Mouse (Mus musculus) lung, adult 2 months (tissue): ENCODE data around the gene Cntd1. TPM values are rescaled to one million over a fixed set of nuclear protein-coding genes. Genes with fewer than 3 reads are reported as not detected.

Experiments
- DNase-seq: peaks from one replicate; pipeline ENCODE4 v3.0.0; 2022
- H3K4me1 ChIP-seq: fragments of 200-500 bp; 2 replicates; pipeline ENCODE4 v1.6.1; 2011; ENCODE audit warnings: low read length; ENCODE audit not compliant: control insufficient read depth, insufficient read depth
- H3K4me3 ChIP-seq: fragments of 200-500 bp; replicated peaks from 2 replicates; pipeline ENCODE3; 2011; ENCODE audit warnings: low read depth, mild to moderate bottlenecking, control low read depth, low read length; ENCODE audit errors: extremely low read depth
- CTCF ChIP-seq: fragments of 200-500 bp; IDR thresholded peaks from 2 replicates; pipeline ENCODE4 v1.5.1; 2011; ENCODE audit warnings: mild to moderate bottlenecking, low read length, control low read depth; ENCODE audit not compliant: insufficient read depth
- POLR2A ChIP-seq: fragments of 200-500 bp; IDR thresholded peaks from 2 replicates; pipeline ENCODE4 v1.6.1; 2011; ENCODE audit warnings: low read depth, mild to moderate bottlenecking, control low read depth, low read length, borderline replicate concordance; ENCODE audit errors: extremely low read depth
- WGBS: fragments of 180-500 bp; shearing (Covaris S2); methylation state at CpG from one replicate; pipeline ENCODE4 v1.1.7; 2018; 5-methylcytosine and 5-hydroxymethylcytosine counted together
- polyA plus RNA-seq: library from polyadenylated mRNA; depleted of rRNA; stranded (reverse); fragments of >200 nt; gene quantifications from 2 replicates; pipeline ENCODE4 v1.2.3, GENCODE M21; 2012; rRNA removed

The Cntd1 gene
- polyA plus RNA-seq, result 0.22 and 0.59 TPM in 2 replicates

DNA sequence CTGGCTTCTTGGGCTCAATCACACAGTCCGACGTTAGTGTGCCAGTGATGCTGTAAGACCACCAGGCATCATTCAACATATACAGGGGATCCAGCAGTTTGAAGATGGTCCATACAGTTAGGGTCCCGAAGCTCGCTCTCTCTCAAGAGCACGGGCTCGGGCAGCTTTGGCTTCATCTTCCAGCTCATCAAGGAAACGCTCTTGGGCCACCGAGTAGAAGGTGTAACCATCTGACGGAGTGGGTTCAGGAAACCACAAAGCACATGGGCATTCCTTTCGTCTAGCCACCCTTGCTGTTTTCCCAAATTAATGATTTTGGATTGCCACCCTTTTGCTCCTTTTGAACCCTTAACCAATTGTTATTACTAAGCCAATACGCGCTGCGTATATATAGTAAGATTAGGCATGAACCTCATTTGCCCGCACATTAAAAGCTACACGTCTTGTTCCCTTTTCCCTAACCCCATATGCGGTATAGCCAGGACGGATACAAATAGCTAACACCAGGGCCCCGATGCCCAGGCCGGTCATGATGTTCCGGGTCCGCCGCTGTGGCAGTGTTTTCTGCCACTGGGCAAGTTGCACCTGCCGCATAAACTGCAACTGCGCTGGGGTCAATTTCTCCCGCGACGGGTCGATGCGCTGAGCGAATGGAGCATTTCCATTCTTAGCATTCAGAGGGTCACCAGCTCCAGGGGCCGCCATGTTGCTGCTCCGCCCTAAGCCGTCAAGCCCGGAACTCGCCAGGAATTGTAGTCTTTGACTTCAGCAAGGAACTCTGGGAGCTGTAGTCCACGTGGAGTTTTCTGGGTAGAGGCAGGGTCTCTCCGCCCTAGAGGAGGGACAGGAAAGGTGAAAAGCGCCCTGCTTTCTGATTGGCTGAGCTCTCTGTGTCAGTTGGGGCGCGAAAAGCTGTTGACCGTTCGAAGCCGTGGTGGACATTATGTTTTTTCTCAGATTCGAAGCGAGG lies at the start of gene Cntd1, which contains the start of gene Coa3:
Gene Cntd1, plus strand, starts transcription at position 790 of the 970 bp plus-strand sequence.
Gene Coa3, minus strand, starts transcription at position 892 of the 970 bp plus-strand sequence.
- H3K4me3 ChIP-seq, result peak within 1 kb of the TSS; percentile 97
- WGBS, result 7% methylated on average over 45 of the region's 45 CpGs
- TF ChIP-seq CTCF (no peak), POLR2A (peak; percentile 84; the same call in 1 of the 2 replicates)
- peak; percentile 82 for DNase-seq
- peaks cover 9% of the 10 kb centered on the region; the same call in 1 of the 2 replicates for H3K4me1 ChIP-seq

- Histone ChIP-seq H3K4me3 (no peak overlapping the region), H3K4me1 (peaks cover 7% of the 10 kb centered on the region)
- DNase-seq, result no peak
- 22% methylated on average over 8 of the region's 8 CpGs for WGBS
- TF ChIP-seq POLR2A, result no peak
- TF ChIP-seq CTCF, result no peak
Observed at GRCm38 (mm10) chr11:101229361-101229900, 49.4 kb upstream of the Cntd1 start.

DNA sequence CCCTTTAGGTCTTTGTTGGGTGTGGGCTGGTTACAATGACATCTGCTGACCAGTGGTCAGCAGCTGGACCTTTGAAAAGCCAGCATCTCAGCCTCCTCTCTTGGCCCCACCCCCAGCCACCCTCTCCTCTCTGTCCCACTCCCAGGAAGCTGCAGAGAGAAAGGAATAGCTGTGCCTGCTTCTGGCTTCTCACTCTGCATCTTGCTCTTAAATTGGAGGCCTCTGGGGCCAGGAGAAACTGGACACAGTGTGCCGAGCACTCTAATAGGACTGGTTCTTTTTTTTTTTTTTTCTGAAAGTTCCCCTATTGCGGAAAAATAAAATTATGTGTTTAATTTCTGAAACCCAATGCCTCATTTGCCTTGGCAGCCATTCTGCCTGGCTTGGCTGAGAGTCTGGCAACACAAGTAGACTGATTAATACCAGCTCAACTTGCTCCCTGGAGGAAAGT lies 48.7 kb upstream of the Cntd1 start:
- Histone ChIP-seq H3K4me3 (no peak overlapping the region), H3K4me1 (peaks cover 6% of the 10 kb centered on the region)
- DNase-seq, result no peak
- TF ChIP-seq CTCF, result no peak
- 0 out of 2 replicates have a peak, but pooled peaks have one; percentile 19 for TF ChIP-seq POLR2A
- WGBS, result 25% methylated on average over 2 of the region's 2 CpGs

GRCm38 (mm10) chr11:101230526-101230925 lies 48.3 kb upstream of the Cntd1 start:
- DNase-seq, result no peak
- peaks cover 4% of the 10 kb centered on the region for H3K4me1 ChIP-seq
- WGBS, result 24% methylated on average over 5 of the region's 5 CpGs
- peak overlapping the region; percentile 7 for H3K4me3 ChIP-seq
- TF ChIP-seq CTCF, result no peak
- no peak for TF ChIP-seq POLR2A

DNA sequence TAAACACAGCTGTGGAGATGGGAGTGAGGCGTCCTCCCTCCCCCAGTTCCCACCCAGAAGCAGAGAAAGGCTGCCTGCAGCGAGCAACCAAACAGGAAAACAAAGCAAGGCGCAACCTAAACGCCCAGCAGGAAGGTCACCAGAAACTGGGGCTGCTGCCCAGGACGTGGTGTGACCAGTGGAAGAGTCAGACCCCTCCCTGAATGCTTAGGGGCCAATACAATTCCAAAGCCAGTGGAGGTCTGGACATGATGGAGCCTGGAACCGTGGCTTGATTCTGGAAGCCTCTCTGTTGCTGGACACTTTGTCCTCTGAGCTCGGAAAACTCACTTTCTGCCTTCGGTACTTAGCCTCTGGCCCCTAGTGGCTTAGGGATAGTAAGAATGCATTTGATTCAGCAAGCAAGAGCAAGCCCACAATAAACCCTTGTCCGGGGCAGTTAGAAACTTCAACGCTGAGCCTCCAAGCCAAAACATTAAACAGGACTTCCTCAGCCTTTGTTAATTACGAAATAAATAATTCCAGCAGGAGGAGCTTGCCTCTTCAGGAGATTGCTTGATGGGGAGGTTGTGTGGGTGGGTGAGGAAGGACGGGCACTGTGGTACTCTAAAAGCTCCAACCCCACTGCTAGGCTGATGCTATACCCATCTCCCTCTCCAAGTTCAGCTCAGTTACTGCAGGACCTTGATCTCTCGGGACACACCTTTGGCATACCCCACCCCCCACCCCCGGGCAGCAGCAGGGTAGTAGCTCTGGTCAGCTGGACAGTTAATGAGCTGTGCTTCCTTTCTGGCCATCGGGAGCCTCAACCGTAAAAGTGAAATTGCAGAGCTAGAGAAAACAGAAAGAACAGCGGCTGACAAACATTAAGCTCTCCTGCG lies 47.6 kb upstream of the Cntd1 start:
- TF ChIP-seq POLR2A (peak; percentile 74), CTCF (no peak)
- DNase-seq, result peak; percentile 56
- Histone ChIP-seq H3K4me1 (peaks cover 4% of the 10 kb centered on the region), H3K4me3 (peak overlapping the region; percentile 40)
- WGBS, result 5% methylated on average over 18 of the region's 18 CpGs

GRCm38 (mm10) chr11:101232010-101232839 lies 46.6 kb upstream of the Cntd1 start:
- Histone ChIP-seq H3K4me1 (peaks cover 5% of the 10 kb centered on the region), H3K4me3 (peak overlapping the region; percentile 40)
- 33% methylated on average over 6 of the region's 6 CpGs for WGBS
- DNase-seq, result peak; percentile 42
- TF ChIP-seq POLR2A, result 0 out of 2 replicates have a peak, but pooled peaks have one; percentile 15
- no peak for TF ChIP-seq CTCF

- Histone ChIP-seq H3K4me1 (peaks cover 6% of the 10 kb centered on the region), H3K4me3 (no peak overlapping the region)
- 34% methylated on average over 1 of the region's 1 CpGs for WGBS
- no peak for DNase-seq
- no peak for TF ChIP-seq POLR2A
Observed at GRCm38 (mm10) chr11:101233240-101233639, 45.6 kb upstream of the Cntd1 start.

- TF ChIP-seq POLR2A (no peak), CTCF (no peak)
- H3K4me1 ChIP-seq, result peaks cover 6% of the 10 kb centered on the region
- no peak overlapping the region for H3K4me3 ChIP-seq
- no peak for DNase-seq
Observed at GRCm38 (mm10) chr11:101234124-101234523, 44.7 kb upstream of the Cntd1 start.
